In genomic region chr14:32685124-32685826, GRCm38 (mm10) we compare ENCODE assay signal across 10 mouse cellular contexts. TPM values are rescaled to one million over a fixed set of nuclear protein-coding genes. Genes with fewer than 3 reads are reported as not detected.
A peak's percentile ranks its signal among the peaks of the same experiment; 100 is the strongest.
DNase-seq lines count a peak whose midpoint lies in the region; ATAC-seq and TF ChIP-seq lines count a peak whose summit lies in the region.
"Had no signal": no experiment of that assay in that cellular context is flagged by ENCODE, and none has a peak within 500 bp of the region (broad histone marks: within the 10 kb centered on the region; RNA-seq: fewer than 3 reads in every experiment).

3425401B19Rik (minus strand) TSS chr14:32685293.

- H3K79me2 ChIP-seq in CH12.LX (replicated peaks; ENCODE audit: control insufficient read depth, extremely low read depth, insufficient read depth, poor library complexity, severe bottlenecking) = no peaks in the 10 kb centered on the region
- no peaks in the 10 kb centered on the region for H3K79me2 ChIP-seq in heart, adult 2 months (replicated peaks; ENCODE audit: control insufficient read depth, insufficient read depth, low read length)

- TF ChIP-seq RAD21 in CH12.LX (IDR thresholded peaks at IDR 0.05; ENCODE audit: low read depth, low read length) = no peak

- no peaks in the 10 kb centered on the region for H3K9me3 ChIP-seq in CH12.LX (replicated peaks; ENCODE audit: low read length)
- H3K9me3 ChIP-seq in limb, embryonic 11.5 days (ENCODE audit: control insufficient read depth, low read length) = no peaks in the 10 kb centered on the region

- in situ Hi-C loops in CH12.LX (cut with MboI; ENCODE audit: low pct_ligation_motif_present, low pct_unique_long_range_greater_than_20kb, low sequenced_read_pairs) = no loop called here

- no peak for TF ChIP-seq POLR2A in CH12.LX (IDR thresholded peaks at IDR 0.05; ENCODE audit: low read depth, low read length)
- peak; percentile 61 for TF ChIP-seq POLR2A in heart, adult 2 months (IDR thresholded peaks at IDR 0.05; ENCODE audit: insufficient read depth, low read depth, low read length)

- H3K9ac ChIP-seq in CH12.LX (ENCODE audit: insufficient read depth, low read depth) = no peak within 1 kb of the TSS
- H3K9ac ChIP-seq in heart, adult 2 months (ENCODE audit: low read depth, low read length) = peak within 1 kb of the TSS; percentile 81
- no peak within 1 kb of the TSS for H3K9ac ChIP-seq in limb, embryonic 11.5 days (ENCODE audit: low read length)

- intact Hi-C loops in heart, adult 2 months (cut with DNase I) = loop anchor here (2.0 kb wide), 1 partner anchor 16 kb away; no protein-coding TSS in a partner anchor

- DNase-seq in embryo, embryonic 9.5 days (ENCODE audit: extremely low spot score) = peak; percentile 24
- DNase-seq in embryo, embryonic 10 days (ENCODE audit: low spot score) = no peak
- DNase-seq in CH12.LX (ENCODE audit: extremely low read depth) = no peak
- DNase-seq in heart, adult 2 months = peak; percentile 37 to 66
- peak; percentile 32 for DNase-seq in limb, embryonic 11.5 days (ENCODE audit: low spot score)
- no peak for DNase-seq in ovary, postnatal 10 days (ENCODE audit: low spot score)
- DNase-seq in right cerebral cortex, adult 2 months (ENCODE audit: low spot score in 2 of 2) = no peak
- DNase-seq: kidney, adult 9 months had no signal

- H3K27ac ChIP-seq in CH12.LX (ENCODE audit: insufficient read depth, low read depth) = no peak within 1 kb of the TSS
- H3K27ac ChIP-seq in heart, adult 2 months = peak within 1 kb of the TSS; percentile 92
- H3K27ac ChIP-seq in limb, embryonic 11.5 days (replicated peaks; ENCODE audit: low read depth, low read length) = no peak within 1 kb of the TSS

- WGBS in heart, adult 2 months = 26% methylated on average over 16 of the region's 16 CpGs
- WGBS in limb, embryonic 11.5 days = 46% methylated on average over 16 of the region's 16 CpGs

- H3K36me3 ChIP-seq in CH12.LX (replicated peaks in 1 of 2; ENCODE audit: control insufficient read depth in 1 of 2, insufficient read depth in 1 of 2, low read length in 1 of 2) = no peaks in the 10 kb centered on the region
- H3K36me3 ChIP-seq in heart, adult 2 months (ENCODE audit: control insufficient read depth, insufficient read depth, low read length) = no peaks in the 10 kb centered on the region
- no peaks in the 10 kb centered on the region for H3K36me3 ChIP-seq in limb, embryonic 11.5 days (ENCODE audit: control insufficient read depth, insufficient read depth, low read length)

- TF ChIP-seq EP300 in CH12.LX (IDR thresholded peaks at IDR 0.05; ENCODE audit: low read length) = no peak
- no peak for TF ChIP-seq EP300 in heart, adult 2 months (IDR thresholded peaks at IDR 0.05; ENCODE audit: insufficient read depth, low read depth, low read length)

- ATAC-seq in limb, embryonic 11.5 days (ENCODE audit: insufficient number of reproducible peaks, low FRiP score, low TSS enrichment, low read depth) = no peak
- ATAC-seq in cerebellum, adult (ENCODE audit: insufficient number of reproducible peaks, low FRiP score, low TSS enrichment) = no peak

- dilution Hi-C loops in CH12.LX (cut with MboI; ENCODE audit: extremely low pct_ligation_motif_present, extremely low pct_unique_long_range_greater_than_20kb, low sequenced_read_pairs) = no loop called here

- peak within 1 kb of the TSS; percentile 90; the same call in 1 of the 2 replicates for H3K4me2 ChIP-seq in CH12.LX (ENCODE audit: insufficient read depth, low read depth, poor library complexity, severe bottlenecking)
- H3K4me2 ChIP-seq in limb, embryonic 11.5 days (ENCODE audit: low read depth, severe bottlenecking) = no peak within 1 kb of the TSS

- peaks cover 21 to 59% of the 10 kb centered on the region in 2 experiments for H3K4me1 ChIP-seq in CH12.LX (ENCODE audit: control insufficient read depth in 1 of 2, insufficient read depth in 2 of 2)
- peaks cover 7% of the 10 kb centered on the region for H3K4me1 ChIP-seq in heart, adult 2 months (ENCODE audit: control insufficient read depth, insufficient read depth, low read length)
- H3K4me1 ChIP-seq in limb, embryonic 11.5 days (ENCODE audit: control insufficient read depth, insufficient read depth, low read length) = peaks cover 7% of the 10 kb centered on the region; the same call in 1 of the 2 replicates

- H3K4me3 ChIP-seq in CH12.LX (replicated peaks in 1 of 3; ENCODE audit: low read depth in 2 of 3, low read length in 2 of 3, poor library complexity in 1 of 3) = no peak within 1 kb of the TSS
- H3K4me3 ChIP-seq in heart, adult 2 months = peak within 1 kb of the TSS; percentile 51
- H3K4me3 ChIP-seq in limb, embryonic 11.5 days (ENCODE audit: low read depth, low read length) = no peak within 1 kb of the TSS

- TF ChIP-seq CTCF in CH12.LX (conservative IDR thresholded peaks at IDR 0.05 in 1 of 2, IDR thresholded peaks at IDR 0.05 in 1 of 2; ENCODE audit: low read depth in 2 of 2, low read length in 2 of 2) = no peak
- no peak for TF ChIP-seq CTCF in heart, adult 2 months (IDR thresholded peaks at IDR 0.05)

- no peaks in the 10 kb centered on the region for H3K27me3 ChIP-seq in CH12.LX (replicated peaks)
- H3K27me3 ChIP-seq in heart, adult 2 months (ENCODE audit: control insufficient read depth, insufficient read depth, low read length) = no peaks in the 10 kb centered on the region
- no peaks in the 10 kb centered on the region for H3K27me3 ChIP-seq in limb, embryonic 11.5 days (ENCODE audit: control insufficient read depth, insufficient read depth, low read length)

TF ChIP-seq in CH12.LX, 34 proteins besides CTCF, POLR2A, EP300 and RAD21:
- no peak for TF ChIP-seq RCOR1 (conservative IDR thresholded peaks at IDR 0.05; ENCODE audit: low read depth, low read length)
- no peak for TF ChIP-seq ZNF384 (IDR thresholded peaks at IDR 0.05; ENCODE audit: low read depth, low read length)
- TF ChIP-seq E2F4 (IDR thresholded peaks at IDR 0.05; ENCODE audit: insufficient replicate concordance, low read depth, low read length) = no peak
- TF ChIP-seq USF2 (conservative IDR thresholded peaks at IDR 0.05; ENCODE audit: low read depth, low read length) = no peak
- no peak for TF ChIP-seq MXI1 (IDR thresholded peaks at IDR 0.05; ENCODE audit: low read depth, low read length)
- no peak for TF ChIP-seq ZKSCAN1 (IDR thresholded peaks at IDR 0.05; ENCODE audit: borderline replicate concordance, low read depth, low read length)
- no peak for TF ChIP-seq TCF12 (IDR thresholded peaks at IDR 0.05; ENCODE audit: low read depth, low read length)
- no peak for TF ChIP-seq KAT2A (IDR thresholded peaks at IDR 0.05; ENCODE audit: insufficient replicate concordance, low read length)
- no peak for TF ChIP-seq ETS1 (conservative IDR thresholded peaks at IDR 0.05; ENCODE audit: low read depth, low read length)
- no peak for TF ChIP-seq ZC3H11A (IDR thresholded peaks at IDR 0.05; ENCODE audit: low read depth, low read length)
- TF ChIP-seq NELFE (IDR thresholded peaks at IDR 0.05; ENCODE audit: low read depth, low read length) = no peak
- TF ChIP-seq POLR2AphosphoS2 (IDR thresholded peaks at IDR 0.05; ENCODE audit: low read depth, low read length) = no peak
- no peak for TF ChIP-seq JUND (conservative IDR thresholded peaks at IDR 0.05; ENCODE audit: low read depth, low read length)
- TF ChIP-seq ELF1 (IDR thresholded peaks at IDR 0.05; ENCODE audit: low read depth, low read length) = no peak
- no peak for TF ChIP-seq MAFK (IDR thresholded peaks at IDR 0.05; ENCODE audit: insufficient replicate concordance, low read length)
- TF ChIP-seq PAX5 (IDR thresholded peaks at IDR 0.05; ENCODE audit: low read length) = no peak

RNA-seq across cellular contexts. Expression of gene 3425401B19Rik, which starts in this region (rescaled TPM):
- 0.04 TPM in 2 replicates for total RNA-seq in CH12.LX (2012; rRNA removed)
- 0.04 and 0.05 TPM in 2 replicates for total RNA-seq in CH12.LX (2014; rRNA removed)
- polyA plus RNA-seq in CH12.LX (2012; ENCODE audit: insufficient read length, low read depth) = 0.55 and 0.67 TPM in 2 replicates
- total RNA-seq in heart, adult 2 months (2021) = 100 to 1,000 TPM in 1 of 2 experiments, 10 to 100 TPM in 1; 87.3 to 136 TPM
- 36.3 and 45.6 TPM in 2 replicates for polyA plus RNA-seq in heart, adult 2 months (2012; rRNA removed)
- 0.09 and 0.23 TPM in 2 replicates for polyA plus RNA-seq in limb, embryonic 11.5 days (2014; fragmentation: Nextera tagmentation; extraction: Ambion mirVana)
- total RNA-seq: common myeloid progenitor, adult 5-6 weeks had no signal

Comparison
In these comparisons a context has a peak if more than half of its experiments do, and no peak if none do; other contexts are left out.
1. RNA of gene 3425401B19Rik (total RNA-seq): 87.3 to 136 TPM in heart, adult 2 months; 0.04 to 0.05 TPM in CH12.LX; every median in the first group is over 10 times any median in the second.
2. RNA of gene 3425401B19Rik (polyA plus RNA-seq): 36.3 to 45.6 TPM in heart, adult 2 months; 0.55 to 0.67 TPM in CH12.LX and 0.09 to 0.23 TPM in limb, embryonic 11.5 days; every median in the first group is over 10 times any median in the second.
3. DNase-seq: peak in embryo, embryonic 9.5 days (single experiment) and heart, adult 2 months (2 of 2); none in embryo, embryonic 10 days (single experiment), CH12.LX (single experiment), ovary, postnatal 10 days (single experiment) and right cerebral cortex, adult 2 months (0 of 2).
4. Peak in DNase-seq in limb, embryonic 11.5 days; RNA of the gene not detected or under 1 TPM.